Mouse (Mus musculus) hindbrain, embryonic 10.5 days (tissue): ENCODE measurements around the gene Arhgef3. TPM values are rescaled to one million over a fixed set of nuclear protein-coding genes. Genes with fewer than 3 reads are reported as not detected.

ENCODE experiments used
- DNase-seq: peaks from one replicate; pipeline ENCODE4 v3.0.0-alpha.2; 2017; ENCODE audit warnings: low spot score
- H3K27ac ChIP-seq: fragments of 300-500 bp; sonication (generic); 2 replicates; pipeline ENCODE4 v1.5.1; 2016; ENCODE audit warnings: mild to moderate bottlenecking, moderate library complexity
- H3K27me3 ChIP-seq: fragments of 300-500 bp; sonication (generic); 2 replicates; pipeline ENCODE4 v1.6.1; 2016; ENCODE audit warnings: mild to moderate bottlenecking; ENCODE audit not compliant: poor library complexity, insufficient read depth, severe bottlenecking
- H3K36me3 ChIP-seq: fragments of 300-500 bp; sonication (generic); 2 replicates; pipeline ENCODE4 v1.6.1; 2016; ENCODE audit warnings: mild to moderate bottlenecking, moderate library complexity
- H3K4me1 ChIP-seq: fragments of 300-500 bp; sonication (generic); replicated peaks from 2 replicates; pipeline ENCODE4 v1.6.1; 2016; ENCODE audit warnings: mild to moderate bottlenecking
- H3K4me3 ChIP-seq: fragments of 300-500 bp; sonication (generic); 2 replicates; pipeline ENCODE4 v1.5.1; 2016; ENCODE audit warnings: mild to moderate bottlenecking, moderate library complexity
- H3K9me3 ChIP-seq: fragments of 300-500 bp; sonication (generic); 2 replicates; pipeline ENCODE4 v1.6.1; 2016; ENCODE audit warnings: mild to moderate bottlenecking, moderate library complexity
- WGBS: fragments of 180-500 bp; shearing (Covaris S2); methylation state at CpG from one replicate; pipeline ENCODE4 v1.1.7; 2016; 5-methylcytosine and 5-hydroxymethylcytosine counted together
- polyA plus RNA-seq: library from polyadenylated mRNA; unstranded; fragments of >200 nt; fragmentation: Nextera tagmentation; extraction: Ambion mirVana; gene quantifications from 2 replicates; pipeline ENCODE4 v1.2.1, GENCODE M21; 2016

The Arhgef3 gene
- polyA plus RNA-seq, 1 experiment from 2014 or later = 3.6 TPM

DNA sequence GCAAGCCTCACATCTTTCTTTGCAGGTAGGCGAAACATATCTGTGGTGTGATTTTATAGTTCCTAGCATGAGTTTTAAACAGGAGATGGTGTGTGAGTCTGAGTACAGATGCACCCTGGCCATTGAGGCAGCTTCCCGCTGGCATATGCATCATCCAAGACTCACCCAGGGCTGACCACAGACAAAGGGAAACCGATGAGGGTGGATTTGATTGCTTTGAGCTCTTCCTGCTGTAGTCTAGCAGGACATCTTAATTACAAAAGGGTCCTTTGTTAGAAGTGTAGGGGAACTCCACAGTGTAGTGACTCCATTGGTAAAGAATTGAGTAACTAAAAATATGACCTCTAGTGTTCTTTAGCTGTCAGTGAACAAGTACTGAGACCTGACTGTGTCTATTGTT is 232.5 kb downstream of the Arhgef3 start:
- Histone ChIP-seq H3K27me3 (no peaks in the 10 kb centered on the region), H3K9me3 (no peaks in the 10 kb centered on the region), H3K4me3 (no peak overlapping the region), H3K4me1 (peaks cover 12% of the 10 kb centered on the region; the same call in 1 of the 2 replicates), H3K36me3 (no peaks in the 10 kb centered on the region), H3K27ac (no peak overlapping the region)
- no peak for DNase-seq
- WGBS = 50% methylated on average over 3 of the region's 3 CpGs

DNA sequence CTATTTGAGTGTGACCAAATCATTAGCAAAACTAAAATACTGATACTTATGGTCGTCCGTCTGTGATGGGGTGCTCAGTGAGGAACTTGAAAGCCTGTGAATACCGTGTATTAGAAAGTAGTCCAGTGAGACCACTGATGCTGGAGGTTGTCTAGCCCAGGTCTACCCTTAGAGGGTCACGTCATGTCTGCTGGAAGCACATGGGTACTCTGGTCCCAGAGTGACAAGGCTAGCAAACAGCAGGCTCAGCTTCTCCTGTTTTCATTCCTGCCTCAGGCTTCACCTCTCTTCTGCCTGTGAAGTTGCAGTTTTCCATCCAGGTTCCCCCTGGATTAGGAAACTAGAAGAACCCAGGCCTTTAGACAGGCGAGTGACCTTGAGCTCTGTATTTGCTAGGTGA is 233.0 kb downstream of the Arhgef3 start:
- Histone ChIP-seq H3K27ac (no peak overlapping the region), H3K27me3 (no peaks in the 10 kb centered on the region), H3K4me3 (no peak overlapping the region), H3K4me1 (peaks cover 12% of the 10 kb centered on the region; the same call in 1 of the 2 replicates), H3K9me3 (no peaks in the 10 kb centered on the region), H3K36me3 (no peaks in the 10 kb centered on the region)
- no peak for DNase-seq
- 61% methylated on average over 5 of the region's 5 CpGs for WGBS

DNA sequence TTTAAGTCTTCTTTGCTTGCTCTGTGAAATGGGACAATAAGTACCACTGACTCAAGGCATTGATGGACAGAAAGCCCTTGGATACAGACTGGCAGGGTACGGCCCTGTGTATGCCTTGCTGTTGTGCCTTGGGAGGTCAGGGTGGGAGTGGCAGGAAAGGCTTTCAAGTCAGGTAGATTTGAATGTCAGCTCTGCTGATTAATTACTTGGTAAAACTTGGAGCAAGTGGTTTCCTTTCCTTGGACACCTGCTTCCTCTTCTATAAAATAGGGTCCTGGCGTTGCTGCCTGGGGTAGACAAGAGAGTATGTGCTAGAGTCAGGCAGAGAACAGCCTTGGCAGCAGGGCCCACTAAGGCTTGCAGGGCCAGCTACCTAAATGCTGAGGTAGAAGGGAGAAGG is 233.4 kb downstream of the Arhgef3 start:
- no peak overlapping the region for H3K4me3 ChIP-seq
- peaks cover 12% of the 10 kb centered on the region; the same call in 1 of the 2 replicates for H3K4me1 ChIP-seq
- DNase-seq = no peak
- no peaks in the 10 kb centered on the region for H3K27me3 ChIP-seq
- H3K27ac ChIP-seq = no peak overlapping the region
- H3K9me3 ChIP-seq = no peaks in the 10 kb centered on the region
- no peaks in the 10 kb centered on the region for H3K36me3 ChIP-seq
- 87% methylated on average over 2 of the region's 2 CpGs for WGBS

DNA sequence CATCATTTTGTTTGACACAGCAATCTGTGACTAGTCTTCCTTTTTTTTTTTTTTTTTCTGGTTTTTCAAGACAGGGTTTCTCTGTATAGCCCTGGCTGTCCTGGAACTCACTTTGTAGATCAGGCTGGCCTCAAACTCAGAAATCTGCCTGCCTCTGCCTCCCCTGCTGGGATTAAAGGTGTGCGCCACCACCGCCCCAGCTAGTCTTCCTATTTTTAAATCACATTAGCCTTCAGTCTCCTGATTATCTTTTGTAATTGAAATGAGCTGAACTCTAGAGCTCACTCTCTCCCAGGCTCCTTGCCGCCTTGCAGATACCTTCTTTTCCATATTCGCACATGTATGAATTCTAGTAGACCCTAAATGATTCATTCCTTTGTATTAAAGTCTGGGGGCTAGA is 234.0 kb downstream of the Arhgef3 start:
- Histone ChIP-seq H3K27ac (no peak overlapping the region), H3K4me3 (no peak overlapping the region), H3K9me3 (no peaks in the 10 kb centered on the region), H3K4me1 (peaks cover 12% of the 10 kb centered on the region; the same call in 1 of the 2 replicates), H3K27me3 (no peaks in the 10 kb centered on the region), H3K36me3 (no peaks in the 10 kb centered on the region)
- WGBS = 88% methylated on average over 4 of the region's 4 CpGs
- no peak for DNase-seq

DNA sequence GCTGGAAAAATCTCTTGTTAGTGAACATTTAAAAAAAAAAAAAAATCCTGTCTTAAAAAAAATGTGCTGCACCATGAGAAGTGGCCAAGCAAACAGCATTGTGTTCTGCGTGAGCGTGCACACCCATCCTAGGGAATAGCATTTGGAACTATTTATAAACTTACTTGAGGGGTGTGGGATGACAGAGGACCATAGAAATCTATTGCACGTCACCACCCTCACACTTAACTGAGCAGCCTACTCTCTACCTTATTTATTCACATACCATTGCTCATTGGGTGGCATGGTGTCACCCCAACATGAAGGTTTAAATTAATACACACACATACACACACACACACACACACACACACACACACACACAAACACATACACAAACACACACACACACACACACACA is 234.4 kb downstream of the Arhgef3 start:
- Histone ChIP-seq H3K4me3 (no peak overlapping the region), H3K9me3 (no peaks in the 10 kb centered on the region), H3K27me3 (no peaks in the 10 kb centered on the region), H3K4me1 (peaks cover 12% of the 10 kb centered on the region; the same call in 1 of the 2 replicates), H3K27ac (no peak overlapping the region), H3K36me3 (no peaks in the 10 kb centered on the region)
- DNase-seq = no peak
- WGBS = 93% methylated on average over 3 of the region's 3 CpGs

DNA sequence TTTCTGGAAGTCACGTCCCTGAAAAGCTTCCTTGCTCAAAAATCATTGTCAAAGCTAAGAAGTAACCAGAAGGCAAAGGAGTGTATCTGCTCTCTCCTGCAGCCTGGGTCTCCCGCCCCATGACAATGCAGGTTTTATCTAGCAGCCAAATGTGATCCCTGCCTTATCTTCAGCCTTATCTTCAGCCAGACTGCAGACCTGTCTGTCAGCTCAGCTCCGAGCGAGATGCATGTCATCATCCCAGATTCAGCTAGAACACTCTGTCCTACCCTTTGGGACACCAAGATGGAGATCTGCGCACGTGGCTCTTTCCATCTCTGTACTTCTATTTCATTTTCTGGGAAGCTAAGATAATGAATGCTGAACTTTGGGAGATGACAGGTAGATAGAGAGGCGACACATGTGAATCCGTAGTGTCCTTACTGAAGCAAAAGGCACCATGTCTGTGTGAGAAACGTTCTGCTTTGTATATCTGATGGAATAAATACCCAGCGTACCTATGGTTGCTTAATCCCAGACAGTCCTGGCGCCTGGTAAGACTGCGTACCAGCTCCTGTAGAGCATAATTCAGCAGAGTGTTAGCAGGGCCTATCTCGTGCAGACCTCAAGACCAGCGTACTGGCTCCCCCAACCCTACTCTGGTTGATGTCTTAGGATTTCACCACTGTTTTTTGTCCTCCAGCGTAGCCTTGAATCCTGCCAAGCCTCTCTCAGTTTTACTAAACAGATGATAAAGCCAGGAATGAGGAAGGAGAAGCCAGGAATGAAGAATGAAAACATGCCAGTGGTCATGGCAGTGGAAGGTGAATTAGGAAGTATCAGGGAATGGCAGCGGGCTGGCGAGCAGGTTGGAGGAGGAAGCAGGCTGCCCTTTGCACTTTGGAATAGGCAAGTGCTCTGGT is 235.4 kb downstream of the Arhgef3 start:
- no peaks in the 10 kb centered on the region for H3K9me3 ChIP-seq
- H3K4me1 ChIP-seq = peaks cover 8% of the 10 kb centered on the region; the same call in 1 of the 2 replicates
- H3K27me3 ChIP-seq = no peaks in the 10 kb centered on the region
- H3K27ac ChIP-seq = no peak overlapping the region
- H3K36me3 ChIP-seq = no peaks in the 10 kb centered on the region
- H3K4me3 ChIP-seq = no peak overlapping the region
- DNase-seq = no peak
- 88% methylated on average over 17 of the region's 17 CpGs for WGBS

DNA sequence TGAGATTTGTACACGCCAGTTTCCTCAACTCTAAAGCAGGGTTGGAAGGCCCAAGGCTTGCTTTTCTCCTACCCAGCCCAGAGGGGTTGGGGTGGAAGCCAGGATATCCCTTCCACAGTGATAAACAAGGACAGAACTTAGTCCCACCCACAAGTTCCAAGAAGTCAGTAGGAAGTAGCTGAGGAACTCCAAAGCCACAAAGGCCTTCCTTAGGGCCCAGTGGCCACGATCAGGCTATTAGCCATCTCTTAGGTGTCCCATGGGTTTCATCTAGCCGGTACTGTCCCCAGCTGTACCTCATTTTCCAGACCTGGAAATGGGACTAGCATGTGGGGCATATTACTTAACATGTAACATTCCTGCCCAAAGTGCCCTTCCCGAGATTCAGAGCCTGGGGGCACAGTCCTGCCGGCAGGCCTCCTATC is 236.4 kb downstream of the Arhgef3 start:
- Histone ChIP-seq H3K36me3 (no peaks in the 10 kb centered on the region), H3K4me1 (0 out of 2 replicates have a peak, but pooled peaks cover 5% of the 10 kb centered on the region), H3K4me3 (no peak overlapping the region), H3K9me3 (no peaks in the 10 kb centered on the region), H3K27ac (peak overlapping the region; percentile 10; the same call in 1 of the 2 replicates), H3K27me3 (no peaks in the 10 kb centered on the region)
- 75% methylated on average over 5 of the region's 5 CpGs for WGBS
- no peak for DNase-seq

DNA sequence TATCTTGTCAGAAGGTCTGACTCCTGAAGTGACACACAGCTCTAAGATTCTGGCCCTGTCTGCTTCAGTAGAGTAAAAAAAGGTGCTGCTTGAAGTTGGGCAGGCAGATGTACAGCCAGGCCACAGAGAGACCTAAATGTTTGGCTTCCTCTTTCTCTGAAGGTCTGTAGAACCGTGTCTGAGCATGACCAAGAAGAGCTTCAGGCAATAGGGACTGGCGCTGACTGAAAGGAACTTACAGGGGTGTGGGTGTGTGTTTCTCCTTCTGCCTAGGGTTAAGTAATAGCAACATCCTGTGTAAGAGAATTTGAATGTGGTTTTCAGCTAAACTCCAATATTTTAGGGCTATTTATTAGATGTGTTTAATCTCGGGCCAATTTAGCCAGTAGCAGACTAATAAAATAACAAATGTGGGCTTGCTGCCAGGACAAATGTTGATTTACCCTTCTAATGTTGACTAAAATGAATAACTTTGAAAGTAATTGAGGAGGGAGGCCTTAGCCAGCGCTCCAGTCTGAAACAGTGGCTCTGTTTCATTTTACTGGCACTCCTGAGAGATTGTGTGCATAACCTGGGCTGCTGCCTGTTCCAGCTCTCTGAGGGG is 236.9 kb downstream of the Arhgef3 start:
- DNase-seq = no peak
- Histone ChIP-seq H3K36me3 (no peaks in the 10 kb centered on the region), H3K27ac (peak overlapping the region; percentile 10; the same call in 1 of the 2 replicates), H3K4me1 (0 out of 2 replicates have a peak, but pooled peaks cover 5% of the 10 kb centered on the region), H3K4me3 (no peak overlapping the region), H3K27me3 (no peaks in the 10 kb centered on the region), H3K9me3 (no peaks in the 10 kb centered on the region)
- WGBS = 78% methylated on average over 4 of the region's 4 CpGs

DNA sequence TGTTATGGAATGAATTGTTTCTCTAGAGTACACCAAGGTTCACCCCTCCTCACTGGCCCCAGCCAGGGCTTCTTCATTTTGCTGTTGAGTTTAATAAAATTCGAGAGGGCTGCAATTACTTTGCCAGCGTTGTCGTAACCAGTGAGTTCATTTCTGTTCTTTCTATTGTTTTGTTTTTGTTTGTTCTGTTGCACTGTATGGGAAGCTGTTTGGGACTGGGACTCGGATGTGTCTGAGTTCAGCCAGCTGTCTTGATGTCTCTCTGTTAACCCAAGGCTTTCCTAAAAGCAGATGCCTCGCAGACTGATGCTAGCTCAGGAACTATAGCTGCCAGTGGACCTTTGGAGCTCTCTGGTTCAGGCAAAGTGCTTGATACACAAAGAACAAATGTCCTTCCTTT is 237.8 kb downstream of the Arhgef3 start:
- DNase-seq = no peak
- Histone ChIP-seq H3K27me3 (no peaks in the 10 kb centered on the region), H3K36me3 (no peaks in the 10 kb centered on the region), H3K27ac (no peak overlapping the region), H3K9me3 (no peaks in the 10 kb centered on the region), H3K4me3 (no peak overlapping the region), H3K4me1 (0 out of 2 replicates have a peak, but pooled peaks cover 5% of the 10 kb centered on the region)
- WGBS = 87% methylated on average over 5 of the region's 5 CpGs

DNA sequence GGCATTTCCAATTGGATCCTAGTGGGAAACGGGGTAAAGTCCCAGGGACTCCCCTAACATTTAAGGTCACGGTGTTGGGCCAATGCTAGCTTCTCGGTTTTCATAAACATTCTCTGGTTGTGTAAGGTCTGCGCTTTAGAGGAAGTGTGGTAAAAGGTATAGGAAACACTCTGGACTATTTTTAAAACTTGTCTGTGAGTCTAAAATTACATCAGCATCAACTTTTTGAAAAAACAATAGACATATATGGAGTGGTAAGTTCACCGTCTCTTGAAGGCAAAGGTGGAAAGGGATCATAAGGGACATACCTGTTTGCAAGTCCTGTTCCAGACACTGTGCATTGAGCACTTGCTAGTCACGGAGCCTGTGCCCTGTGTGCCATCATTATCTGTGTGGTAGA is 240.5 kb downstream of the Arhgef3 start:
- no peaks in the 10 kb centered on the region for H3K36me3 ChIP-seq
- no peaks in the 10 kb centered on the region for H3K27me3 ChIP-seq
- no peak overlapping the region for H3K27ac ChIP-seq
- no peak overlapping the region for H3K4me3 ChIP-seq
- no peaks in the 10 kb centered on the region for H3K9me3 ChIP-seq
- H3K4me1 ChIP-seq = 0 out of 2 replicates have a peak, but pooled peaks cover 5% of the 10 kb centered on the region
- DNase-seq = no peak
- WGBS = 84% methylated on average over 6 of the region's 6 CpGs

DNA sequence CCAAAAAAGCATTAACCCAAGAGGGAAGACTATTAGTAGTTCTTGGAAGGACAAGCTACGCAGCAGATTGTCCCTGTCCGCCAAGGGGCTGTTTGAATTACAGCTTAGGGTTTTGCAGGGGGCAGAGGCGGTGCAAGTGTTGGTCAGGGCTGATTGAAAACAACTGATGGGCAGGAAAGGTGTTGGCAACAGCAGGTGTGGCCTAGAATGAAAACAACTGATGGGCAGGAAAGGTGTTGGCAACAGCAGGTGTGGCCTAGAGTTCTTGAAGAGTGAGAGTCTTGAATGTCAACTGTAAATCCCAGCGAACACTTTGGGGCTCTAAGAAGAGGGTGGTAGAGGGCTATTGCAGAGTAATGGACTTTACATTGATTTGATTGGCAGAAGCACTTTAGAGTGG is 241.2 kb downstream of the Arhgef3 start:
- no peak for DNase-seq
- H3K27me3 ChIP-seq = no peaks in the 10 kb centered on the region
- H3K9me3 ChIP-seq = no peaks in the 10 kb centered on the region
- H3K4me3 ChIP-seq = no peak overlapping the region
- H3K27ac ChIP-seq = no peak overlapping the region
- 89% methylated on average over 4 of the region's 4 CpGs for WGBS
- H3K36me3 ChIP-seq = no peaks in the 10 kb centered on the region
- H3K4me1 ChIP-seq = peaks cover 11% of the 10 kb centered on the region; the same call in 1 of the 2 replicates

DNA sequence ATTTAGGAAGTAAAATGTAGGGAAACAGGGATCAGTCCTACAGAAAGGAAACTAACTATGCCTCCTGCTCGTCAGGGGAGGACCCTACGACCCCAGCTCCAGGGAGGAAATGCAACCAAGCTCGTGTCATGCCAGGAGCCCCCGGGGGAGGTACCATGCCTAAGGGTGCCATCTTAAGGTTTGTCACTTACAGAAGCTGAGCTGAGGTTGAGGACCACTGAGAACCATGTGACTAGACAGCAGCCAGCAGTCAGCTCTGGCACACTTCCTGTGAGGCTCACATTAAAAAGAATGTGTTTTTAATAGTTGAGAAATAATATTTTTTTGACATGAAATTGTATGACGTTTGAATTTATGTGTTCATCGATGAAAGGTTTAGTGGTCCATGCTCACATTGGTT is 242.4 kb downstream of the Arhgef3 start:
- 74% methylated on average over 6 of the region's 6 CpGs for WGBS
- Histone ChIP-seq H3K27ac (no peak overlapping the region), H3K4me1 (peaks cover 16% of the 10 kb centered on the region), H3K4me3 (no peak overlapping the region), H3K9me3 (no peaks in the 10 kb centered on the region), H3K36me3 (no peaks in the 10 kb centered on the region), H3K27me3 (no peaks in the 10 kb centered on the region)
- DNase-seq = no peak

DNA sequence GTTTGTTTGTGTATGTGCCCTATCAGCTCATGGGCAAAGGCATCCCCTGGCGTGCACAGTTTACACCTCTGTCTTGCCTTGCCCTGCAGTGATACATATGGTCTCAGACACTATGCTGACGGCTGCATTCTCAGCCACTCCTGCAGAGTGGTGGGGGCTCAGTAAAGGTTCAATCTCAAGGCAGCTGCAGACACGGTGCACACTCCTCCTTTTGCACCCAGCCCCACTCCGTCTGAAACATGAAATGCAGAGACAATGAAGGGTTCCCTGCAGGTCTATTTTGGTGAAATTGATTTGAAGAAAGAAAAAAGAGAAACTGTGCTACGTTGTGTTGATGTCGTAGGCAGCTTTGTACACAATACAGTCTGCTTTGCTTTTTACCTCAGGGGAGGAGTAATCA is 243.5 kb downstream of the Arhgef3 start:
- Histone ChIP-seq H3K9me3 (no peaks in the 10 kb centered on the region), H3K4me3 (no peak overlapping the region), H3K27me3 (no peaks in the 10 kb centered on the region), H3K4me1 (peaks cover 16% of the 10 kb centered on the region), H3K27ac (no peak overlapping the region), H3K36me3 (no peaks in the 10 kb centered on the region)
- DNase-seq = no peak
- WGBS = 69% methylated on average over 6 of the region's 6 CpGs
